Mouse (Mus musculus) ES-E14 (cell line): ENCODE measurements around the gene Nccrp1.

ENCODE experiments used
- CHD2 ChIP-seq: IDR thresholded peaks from 2 replicates; pipeline ENCODE4 v1.6.1; 2014; ENCODE audit warnings: mild to moderate bottlenecking, low read depth, low read length, inconsistent platforms
- HCFC1 ChIP-seq: IDR thresholded peaks from 2 replicates; pipeline ENCODE4 v1.6.1; 2012; ENCODE audit warnings: low read length, inconsistent platforms, borderline replicate concordance; ENCODE audit not compliant: insufficient read depth
- MAFK ChIP-seq: IDR thresholded peaks from 2 replicates; pipeline ENCODE4 v1.6.1; 2014; ENCODE audit warnings: mild to moderate bottlenecking, low read depth, low read length, inconsistent platforms; ENCODE audit not compliant: insufficient read depth

- TF ChIP-seq MAFK, result no peak
- TF ChIP-seq CHD2, result no peak
- no peak for TF ChIP-seq HCFC1
Measured at GRCm38 (mm10) chr7:28576271-28576914, 29.3 kb upstream of the Nccrp1 start.
